Mouse (Mus musculus): ENCODE measurements at regions not wholly inside any gene's neighbourhood (a gene's known extent, or its start where the extent isn't known, plus 50 kb on each side); places are given as distances from the start of the nearest gene placed in this dataset.

DNA sequence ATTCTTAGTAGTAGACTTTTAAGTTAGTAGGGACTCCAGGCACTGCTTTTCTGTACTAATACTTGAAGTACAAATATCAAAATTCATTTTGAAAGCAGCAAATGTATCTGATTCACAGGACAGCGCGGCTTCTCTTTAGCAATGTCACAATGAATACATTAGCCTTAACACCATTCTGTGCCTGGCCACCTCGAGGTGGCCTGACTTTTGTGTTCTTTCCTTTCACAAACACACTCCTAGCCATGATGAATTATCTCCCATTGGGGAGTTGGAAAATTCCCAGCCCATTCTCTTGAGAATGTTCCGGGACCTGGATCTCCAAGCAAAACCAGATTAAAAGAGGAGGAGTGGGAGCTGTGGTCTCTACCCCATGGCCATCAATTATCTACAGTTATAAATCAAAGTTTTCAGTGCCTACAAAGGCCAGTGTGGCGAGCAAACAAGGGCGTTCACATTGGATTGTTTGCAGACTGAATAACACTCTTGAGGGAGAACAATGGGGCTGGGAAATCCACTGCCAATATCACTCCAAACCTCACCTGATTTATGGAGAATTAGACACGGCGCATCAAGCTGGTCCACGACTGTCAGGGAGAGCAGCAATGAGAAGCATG is 82.7 kb upstream of the Rarb start:
- no peak for DNase-seq (ENCODE audit: low spot score in 2 of 2)

GRCm38 (mm10) chr14:16897747-16898544 is 79.0 kb upstream of the Rarb start:
- DNase-seq (ENCODE audit: low spot score in 2 of 2): no peak

DNA sequence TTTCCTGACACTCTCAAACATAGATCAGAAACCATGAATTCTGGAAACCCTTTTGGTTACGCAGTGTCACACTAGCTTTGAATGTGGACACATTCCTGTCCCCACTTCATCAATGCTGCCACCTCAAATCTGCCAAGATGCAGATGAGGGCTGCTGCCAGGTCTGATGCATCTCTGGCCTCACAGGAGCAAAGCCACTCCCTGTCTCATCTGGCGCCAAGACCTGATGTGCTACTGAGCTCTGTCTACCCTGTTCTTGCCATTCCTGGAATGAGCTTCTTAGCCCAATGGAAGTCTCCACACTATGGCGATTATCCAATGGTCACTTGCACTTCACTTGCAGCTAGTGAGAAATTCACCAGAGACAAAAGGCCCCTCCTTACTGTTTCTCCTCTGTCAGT is 78.0 kb upstream of the Rarb start:
- DNase-seq (ENCODE audit: low spot score in 2 of 2): no peak

DNA sequence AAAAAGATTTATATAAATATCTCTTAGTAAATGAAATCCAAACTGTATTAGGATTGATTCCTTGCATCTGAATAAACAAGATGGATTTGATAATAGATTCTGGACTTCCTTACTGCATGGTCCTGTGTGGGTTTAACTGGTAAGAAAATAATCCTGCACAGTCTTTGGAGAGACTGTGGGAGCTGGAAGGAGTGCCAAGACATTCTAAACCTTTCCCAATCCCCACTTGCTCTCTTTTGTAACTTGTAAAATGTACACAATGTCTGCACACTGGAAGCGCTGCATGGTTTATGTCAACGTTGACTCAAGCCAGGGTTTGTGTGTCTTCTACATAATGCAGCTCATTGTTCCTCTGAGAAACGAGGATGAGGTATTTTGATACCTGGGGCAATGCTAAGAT is 62.3 kb upstream of the Rarb start:
- DNase-seq (ENCODE audit: low spot score in 2 of 2): no peak

DNA sequence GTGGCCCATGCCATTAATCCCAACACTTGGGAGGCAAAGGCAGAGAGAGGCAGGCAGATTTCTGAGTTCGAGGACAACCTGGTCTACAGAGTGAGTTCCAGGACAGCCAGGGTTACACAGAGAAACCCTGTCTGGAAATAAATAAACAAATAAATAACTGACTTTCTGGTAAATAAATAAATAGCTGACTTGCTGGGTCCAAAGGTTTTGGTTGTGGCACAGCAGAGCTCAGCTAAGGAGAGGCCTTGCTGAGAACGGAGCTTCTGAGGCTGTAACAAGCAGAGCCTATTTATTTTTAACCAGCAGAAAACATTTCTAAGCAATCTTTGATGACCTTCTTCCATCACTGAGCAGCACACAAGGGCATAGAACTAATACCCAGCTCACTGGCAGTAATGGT is 50.3 kb upstream of the Rarb start:
- no peak for DNase-seq (ENCODE audit: low spot score in 2 of 2)

All from right cerebral cortex, postnatal 36 days (tissue).